Mouse (Mus musculus) thymus, postnatal 4 days (tissue): ENCODE data around the gene Odf4.

Experiments used
- DNase-seq: peaks from one replicate; pipeline ENCODE4 v3.0.0; 2021

Gene Odf4

GRCm38 (mm10) chr11:68901351-68902046, 25.4 kb downstream of the Odf4 start, which contains the start of gene Rpl26:
Rpl26 (plus strand) TSS chr11:68901583.
- peak; percentile 98 for DNase-seq

DNA sequence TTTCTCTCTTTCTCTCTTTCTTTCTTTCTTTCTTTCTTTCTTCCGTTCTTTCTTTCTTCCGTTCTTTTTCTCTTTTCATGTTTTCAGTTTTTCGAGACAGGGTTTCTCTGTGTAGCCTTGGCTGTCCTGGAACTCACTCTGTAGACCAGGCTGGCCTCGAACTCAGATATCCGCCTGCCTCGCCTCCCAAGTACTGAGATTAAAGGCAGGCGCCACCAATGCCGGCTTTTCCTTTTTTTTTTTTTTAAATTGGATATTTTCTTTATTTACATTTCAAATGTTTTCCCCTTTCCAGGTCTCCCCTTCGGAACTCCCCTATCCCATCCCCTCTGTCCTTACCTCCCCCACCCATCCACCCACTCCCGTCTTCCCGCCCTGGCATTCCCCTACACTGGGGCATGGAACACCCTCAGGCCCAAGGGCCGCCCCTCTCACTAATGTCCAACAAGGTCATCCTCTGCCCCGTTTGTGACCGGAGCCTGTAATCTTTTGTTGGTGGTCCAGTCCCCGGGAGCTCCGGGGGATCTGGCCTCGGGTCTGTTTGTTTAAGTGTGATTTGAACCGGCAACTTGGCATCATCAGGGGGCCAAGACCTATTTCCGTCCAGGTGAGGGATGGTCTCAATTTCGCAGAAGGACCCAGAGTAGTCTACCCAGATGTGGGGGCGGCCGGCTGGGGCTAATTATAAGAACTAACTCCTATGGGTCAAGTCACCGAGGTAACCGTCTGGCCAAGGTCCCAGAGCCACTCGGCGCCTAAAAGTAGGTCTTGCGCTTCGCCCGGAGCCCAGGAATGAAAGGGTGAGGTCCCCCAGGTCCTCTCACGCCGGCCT, 26.1 kb downstream of the Odf4 start:
- DNase-seq = no peak

DNA sequence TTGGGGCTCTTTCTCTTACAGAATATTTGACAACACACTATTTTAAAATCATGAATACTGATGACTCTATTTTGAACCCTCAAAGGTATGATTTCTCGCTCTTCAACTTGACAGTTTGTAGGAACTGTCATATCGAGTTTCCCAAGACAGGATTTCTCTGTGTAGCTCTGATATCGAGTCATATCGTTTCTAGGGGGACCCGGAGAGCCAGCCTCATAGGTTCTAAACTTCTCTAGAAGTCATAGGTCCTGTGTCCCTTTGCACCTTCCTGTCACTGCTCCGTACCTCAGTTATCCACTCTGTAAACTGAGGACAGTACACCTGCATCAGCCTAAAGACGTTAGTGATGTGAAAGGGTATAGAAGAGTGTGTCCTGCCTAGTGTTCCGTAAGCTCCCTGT, 27.1 kb downstream of the Odf4 start:
- DNase-seq = no peak

GRCm38 (mm10) chr11:68898790-68899189, 28.1 kb downstream of the Odf4 start:
- DNase-seq = no peak

DNA sequence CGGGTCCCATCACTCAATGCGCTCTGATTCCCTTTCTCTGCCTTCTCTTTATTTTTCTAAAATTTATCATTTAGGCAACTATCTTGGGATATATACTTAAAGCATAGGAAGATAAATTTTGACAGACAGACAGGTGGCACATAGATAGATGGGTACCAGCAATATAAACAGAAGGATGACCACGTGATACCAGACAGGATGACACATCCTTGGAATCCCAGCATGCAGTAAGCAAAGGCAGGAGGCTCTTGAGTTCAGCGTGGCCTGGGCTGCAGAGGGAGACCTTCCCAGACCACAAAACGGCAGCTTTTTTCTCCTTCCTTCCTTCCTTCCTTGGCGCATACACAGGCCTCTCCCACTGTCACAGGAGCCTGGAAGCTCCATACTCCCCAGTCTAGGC, 29.0 kb downstream of the Odf4 start:
- no peak for DNase-seq

- DNase-seq = peak; percentile 65
Observed at GRCm38 (mm10) chr11:68897120-68897519, 29.8 kb downstream of the Odf4 start.

GRCm38 (mm10) chr11:68896247-68896646, 30.6 kb downstream of the Odf4 start:
- DNase-seq = no peak

DNA sequence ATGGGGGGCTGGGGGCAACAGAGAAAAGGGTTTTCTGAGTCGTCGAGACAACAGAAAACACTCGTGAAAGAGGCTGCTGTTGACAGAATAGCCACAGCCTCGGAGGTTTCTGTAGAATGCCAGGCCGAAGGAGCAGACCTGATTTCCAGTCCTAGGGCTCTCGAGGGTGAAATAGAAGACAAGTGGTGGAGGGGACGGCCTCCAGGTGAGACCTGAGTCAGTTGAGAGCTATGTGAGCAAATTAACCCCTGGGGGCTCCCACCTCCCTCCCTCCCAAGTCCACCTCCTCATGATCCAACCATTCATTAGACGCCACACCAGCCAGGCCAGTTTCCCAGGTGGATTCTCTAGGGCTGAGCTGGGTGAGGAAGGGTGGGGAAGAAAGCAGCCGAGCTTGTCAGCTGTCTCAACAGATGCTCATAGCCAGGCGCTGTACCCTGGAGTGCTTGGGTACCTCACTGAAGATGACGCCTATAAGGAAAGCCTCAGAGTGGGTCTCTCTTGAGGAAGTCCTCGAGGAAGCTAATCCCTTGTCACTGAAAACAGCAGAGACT, 32.9 kb downstream of the Odf4 start:
- peak; percentile 22 for DNase-seq

- no peak for DNase-seq
Observed at GRCm38 (mm10) chr11:68892233-68892832, 34.5 kb downstream of the Odf4 start.

DNA sequence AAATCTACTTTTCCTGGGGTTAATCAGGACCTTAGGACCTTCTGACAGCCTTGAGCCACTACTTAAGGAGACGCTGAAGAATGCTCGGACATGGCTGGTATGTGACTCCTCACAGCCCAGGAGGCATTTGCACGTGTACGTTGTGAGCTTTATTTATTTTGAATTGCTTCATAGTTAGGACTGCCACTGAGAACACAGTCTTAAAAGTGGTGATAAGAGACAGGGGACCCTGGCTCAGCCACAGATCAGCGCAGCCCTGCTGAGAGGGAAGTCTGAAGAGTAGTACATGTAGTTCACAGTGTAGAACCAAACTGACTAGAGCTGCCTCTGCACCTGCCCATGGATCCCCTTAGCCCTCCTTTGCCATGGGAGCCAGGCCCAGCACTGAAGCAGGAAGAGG, 35.1 kb downstream of the Odf4 start:
- no peak for DNase-seq

DNA sequence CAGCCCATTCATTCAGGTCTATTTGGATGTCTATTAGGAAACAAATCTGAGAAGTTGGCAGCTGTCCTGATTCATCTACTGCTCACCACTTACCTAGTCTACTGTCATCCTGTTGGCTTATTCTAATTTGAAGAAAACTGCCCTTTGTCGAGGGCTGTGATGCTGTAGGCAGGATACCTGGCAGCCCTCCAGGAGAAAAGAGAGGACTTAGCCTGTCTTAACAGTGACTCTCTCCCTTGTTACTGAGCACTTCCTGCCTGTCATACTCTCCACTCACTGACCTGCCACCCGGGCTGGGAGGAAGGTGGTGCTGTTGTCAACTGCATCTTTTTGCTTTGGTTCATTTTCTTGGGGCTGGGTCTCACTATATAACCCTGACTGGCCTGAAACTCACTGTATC, 36.3 kb downstream of the Odf4 start:
- DNase-seq = no peak

DNA sequence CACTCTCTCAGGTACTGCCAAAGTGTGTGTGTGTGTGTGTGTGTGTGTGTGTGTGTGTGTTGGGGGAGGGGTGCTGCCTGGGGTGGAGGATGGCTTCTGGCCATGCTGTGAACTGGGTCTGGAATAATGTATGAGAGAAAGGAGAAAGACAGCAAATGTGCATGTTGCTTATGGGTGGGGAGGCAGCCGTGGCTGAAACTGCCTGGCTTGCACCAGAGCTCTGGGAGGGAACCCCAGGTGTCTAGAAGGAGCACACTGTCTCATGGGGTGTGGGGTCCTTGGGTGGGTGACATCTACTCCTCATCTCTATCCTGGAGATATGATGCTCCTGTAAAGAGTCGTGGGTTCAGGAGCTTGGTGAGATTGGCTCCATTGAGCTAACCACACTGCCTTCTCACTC, 38.2 kb downstream of the Odf4 start:
- no peak for DNase-seq

DNA sequence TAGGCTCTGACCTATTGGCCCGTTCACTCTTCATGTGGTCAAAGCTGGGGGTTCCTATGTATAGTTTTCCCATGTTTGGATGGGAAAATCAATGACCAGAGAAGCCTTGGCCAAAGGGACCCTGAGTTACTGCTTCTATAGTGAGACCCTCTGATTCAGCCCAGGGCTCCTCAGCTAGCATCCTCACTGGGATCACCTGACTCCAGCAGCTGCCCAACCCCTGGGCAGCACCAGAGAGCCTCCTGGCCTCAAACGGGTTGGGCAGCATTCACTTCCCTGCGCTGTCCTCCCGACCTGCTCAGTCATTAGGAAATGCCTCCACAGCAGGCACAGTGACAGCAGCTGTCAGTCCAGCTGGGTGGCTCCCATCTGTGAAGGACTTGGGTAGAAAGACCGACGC, 38.6 kb downstream of the Odf4 start, which contains the start of gene Rnf222:
Gene Rnf222, plus strand, starts transcription at position 301 of the 400 bp plus-strand sequence.
- DNase-seq = no peak

GRCm38 (mm10) chr11:68886091-68886490, 40.8 kb downstream of the Odf4 start:
- DNase-seq = no peak

- no peak for DNase-seq
Observed at GRCm38 (mm10) chr11:68884368-68884767, 42.5 kb downstream of the Odf4 start.

DNA sequence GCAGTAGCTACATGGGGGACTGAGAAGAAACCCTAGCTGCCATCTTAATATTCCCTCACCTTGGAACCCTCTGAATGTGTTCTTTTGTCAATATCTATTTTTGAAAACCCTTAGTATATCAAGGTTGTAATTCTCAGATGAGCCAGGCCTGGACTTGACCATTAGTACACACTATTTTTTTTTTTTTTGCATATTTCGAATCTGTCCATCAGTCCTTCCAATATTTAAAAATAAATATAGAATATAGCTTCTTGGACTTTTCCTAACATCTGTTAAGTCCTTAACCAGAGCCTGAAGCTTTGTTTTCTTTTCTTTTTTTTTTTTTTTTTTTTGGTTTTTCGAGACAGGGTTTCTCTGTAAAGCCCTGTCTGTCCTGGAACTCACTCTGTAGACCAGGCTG, 43.0 kb downstream of the Odf4 start:
- DNase-seq = no peak

- no peak for DNase-seq
Observed at GRCm38 (mm10) chr11:68882107-68882506, 44.8 kb downstream of the Odf4 start.

DNA sequence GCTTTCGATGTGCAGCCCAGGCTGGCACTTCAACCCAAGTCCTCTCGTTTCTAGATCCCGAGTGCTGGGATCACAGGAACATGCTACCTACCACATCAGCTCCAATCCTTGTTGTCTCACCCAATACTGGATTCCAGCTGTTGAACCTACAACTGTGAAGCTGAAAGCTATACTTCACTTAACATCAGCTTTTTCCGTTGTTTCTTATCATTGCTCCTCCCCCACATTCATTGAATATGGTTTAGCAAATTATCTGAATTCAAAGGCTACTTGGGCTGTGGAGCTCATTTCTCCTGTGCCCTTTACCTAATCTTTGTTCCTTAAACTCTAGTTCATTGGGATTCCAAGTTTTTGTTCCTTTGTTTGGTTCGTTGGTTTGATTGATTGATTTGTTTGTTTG, 48.1 kb downstream of the Odf4 start:
- no peak for DNase-seq

GRCm38 (mm10) chr11:68874841-68875240, 52.0 kb downstream of the Odf4 start:
- peak; percentile 74 for DNase-seq
